Mouse (Mus musculus) frontal cortex, adult (tissue): Measurements from ENCODE around the gene Irs2.
A peak's percentile ranks its signal among the peaks of the same experiment; 100 is the strongest.

Experiments
- ATAC-seq: cut with Nextera tagmentation; 2 replicates; pipeline ENCODE4 v1.9.2; 2017; ENCODE audit warnings: mild to moderate bottlenecking, moderate library complexity, mixed read lengths; ENCODE audit not compliant: low TSS enrichment

The Irs2 gene

DNA sequence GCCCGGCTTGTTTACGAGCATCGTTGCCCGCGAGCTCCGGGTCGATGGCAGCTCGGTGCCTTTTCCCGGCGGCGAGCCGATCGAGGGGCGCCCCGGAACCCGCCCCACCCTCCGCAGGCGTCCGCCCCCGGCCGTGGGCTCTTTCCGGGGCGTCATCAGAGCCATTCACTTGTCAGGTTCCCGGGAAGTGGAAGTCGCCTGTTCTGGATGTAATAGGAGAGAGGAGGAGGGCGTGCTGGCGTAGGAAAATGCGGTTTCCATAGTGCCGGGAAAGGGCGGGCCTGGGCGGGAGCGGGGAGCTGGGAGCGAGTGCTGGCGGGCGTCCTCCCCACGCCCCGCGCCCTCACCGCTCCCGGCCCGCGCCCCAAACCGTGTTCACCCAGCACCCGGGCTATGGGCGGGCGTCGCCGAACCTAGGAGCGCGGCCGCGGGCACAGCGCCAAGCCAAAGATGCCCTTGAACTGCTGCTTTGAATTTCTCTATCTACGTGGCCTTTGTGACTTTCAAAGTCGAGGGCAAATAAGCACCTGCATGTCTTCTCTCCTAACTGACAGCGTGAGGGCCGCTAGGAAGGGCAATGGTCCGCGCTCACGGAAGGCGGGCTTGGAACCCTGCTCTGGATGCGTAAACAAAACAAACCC, 1.3 kb upstream of the Irs2 start:
- ATAC-seq = peak; percentile 55

DNA sequence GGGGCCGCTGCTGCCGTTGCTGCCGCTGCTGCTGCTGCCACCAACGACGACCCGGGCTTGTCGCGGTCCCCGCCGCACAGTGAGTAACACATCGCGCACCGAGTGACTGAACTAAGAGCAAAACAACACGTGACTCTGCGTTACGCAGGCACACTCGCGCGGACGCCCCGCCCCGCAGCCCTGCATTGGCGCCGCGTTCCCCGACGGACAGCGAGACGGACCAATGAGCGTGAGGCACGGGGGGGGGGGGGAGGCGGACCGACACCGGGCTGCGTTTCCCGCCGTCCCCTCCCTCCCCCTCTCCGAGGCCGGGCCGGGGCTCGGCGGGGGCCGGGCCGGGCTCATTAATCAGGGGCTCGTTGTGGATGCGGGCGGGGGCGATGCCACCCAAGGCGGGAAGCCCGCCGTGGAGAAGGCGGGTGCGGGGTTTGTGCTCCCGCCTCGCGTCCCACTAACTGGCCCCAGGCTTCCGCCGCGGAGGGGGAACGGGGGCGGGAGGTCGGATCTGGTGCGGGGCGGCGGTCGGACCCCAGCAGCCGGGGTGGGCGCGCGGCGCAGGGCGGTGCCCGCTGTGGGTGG, 673 bp upstream of the Irs2 start:
- ATAC-seq = peak; percentile 71

DNA sequence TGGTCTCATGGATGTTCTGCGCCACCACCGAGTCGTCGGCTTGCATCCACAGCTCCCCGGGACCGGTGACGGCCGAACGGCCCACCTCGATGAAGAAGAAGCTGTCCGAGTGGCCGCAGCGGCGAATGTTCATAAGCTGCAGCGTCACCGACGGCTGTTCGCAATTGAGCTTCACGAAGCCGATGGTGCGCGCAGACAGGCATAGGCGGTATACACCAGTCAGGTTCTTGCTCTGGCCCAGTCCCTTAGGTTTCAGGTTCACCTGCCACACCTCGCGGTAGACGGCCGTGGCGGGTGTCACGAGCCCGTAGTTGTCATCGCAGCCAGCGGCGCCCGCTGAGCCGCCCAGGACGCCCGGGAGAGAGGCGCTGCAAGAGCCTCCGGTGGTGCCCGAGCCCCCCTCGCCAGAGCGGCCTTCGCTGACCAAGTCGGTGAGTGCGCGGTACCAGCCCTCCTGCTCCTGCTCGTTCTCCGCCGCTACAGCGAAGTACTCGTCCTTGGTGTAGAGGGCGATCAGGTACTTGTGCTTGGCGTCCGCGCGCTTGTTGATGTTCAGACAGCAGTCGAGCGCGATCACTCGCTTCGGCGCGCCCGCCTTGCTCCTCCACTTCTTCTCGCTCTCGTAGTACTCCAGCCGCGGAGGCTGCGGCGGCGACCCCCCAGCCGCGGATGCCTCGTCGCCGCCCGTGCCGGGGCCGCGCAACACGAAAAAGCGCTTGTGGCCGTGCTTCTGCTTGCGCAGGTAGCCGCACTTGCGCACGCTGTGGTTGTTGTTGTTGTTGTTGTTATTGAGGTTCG, 478 bp downstream of the Irs2 start:
- ATAC-seq = 0 out of 2 replicates have a peak, but pooled peaks have one; percentile 2

DNA sequence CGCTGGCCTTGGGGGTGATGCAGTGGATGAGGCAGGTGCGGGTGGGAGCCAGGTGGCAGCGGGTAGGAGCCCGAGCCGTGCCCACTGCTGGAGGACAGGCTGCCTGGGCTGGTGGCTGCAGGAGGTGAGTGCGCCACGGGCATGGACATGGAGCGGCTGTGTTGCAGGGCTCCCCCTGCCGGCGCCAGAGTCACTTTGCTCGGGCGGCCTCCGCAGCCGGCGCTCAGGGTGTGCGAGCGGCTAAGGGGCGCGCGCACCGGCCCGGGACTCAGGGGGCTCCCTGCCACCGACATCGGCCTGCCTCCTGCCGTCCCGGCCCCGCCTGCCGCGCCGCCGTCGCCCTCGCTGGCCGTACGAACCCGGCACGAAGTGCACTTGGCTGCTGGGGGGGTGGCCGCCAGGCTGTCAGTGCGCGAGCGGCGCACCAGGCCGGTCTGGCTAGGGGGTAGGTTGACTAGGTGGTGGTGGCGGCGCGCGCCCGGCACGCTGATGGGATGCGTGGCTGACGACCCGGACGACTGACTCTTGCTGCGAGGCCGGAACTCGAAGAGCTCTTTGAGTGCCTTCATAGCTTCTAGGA, 1.2 kb downstream of the Irs2 start:
- peak; percentile 56 for ATAC-seq

DNA sequence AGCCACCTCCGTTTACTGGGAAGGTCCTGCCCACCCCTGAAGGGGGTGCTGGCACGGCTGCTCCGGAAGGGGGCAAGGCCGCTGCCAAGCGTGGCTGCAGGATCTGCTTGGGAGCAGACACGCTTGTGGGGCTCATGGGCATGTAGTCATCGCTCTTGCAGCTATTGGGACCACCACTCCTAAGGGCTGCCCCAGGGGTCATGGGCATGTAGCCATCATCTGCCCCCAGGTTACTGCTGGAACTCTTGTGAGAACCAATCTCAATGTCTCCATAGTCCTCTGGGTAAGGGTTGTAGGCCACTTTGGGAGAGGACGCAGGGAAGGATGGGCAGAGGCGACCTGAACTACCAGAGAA, 2.0 kb downstream of the Irs2 start:
- ATAC-seq = no peak

DNA sequence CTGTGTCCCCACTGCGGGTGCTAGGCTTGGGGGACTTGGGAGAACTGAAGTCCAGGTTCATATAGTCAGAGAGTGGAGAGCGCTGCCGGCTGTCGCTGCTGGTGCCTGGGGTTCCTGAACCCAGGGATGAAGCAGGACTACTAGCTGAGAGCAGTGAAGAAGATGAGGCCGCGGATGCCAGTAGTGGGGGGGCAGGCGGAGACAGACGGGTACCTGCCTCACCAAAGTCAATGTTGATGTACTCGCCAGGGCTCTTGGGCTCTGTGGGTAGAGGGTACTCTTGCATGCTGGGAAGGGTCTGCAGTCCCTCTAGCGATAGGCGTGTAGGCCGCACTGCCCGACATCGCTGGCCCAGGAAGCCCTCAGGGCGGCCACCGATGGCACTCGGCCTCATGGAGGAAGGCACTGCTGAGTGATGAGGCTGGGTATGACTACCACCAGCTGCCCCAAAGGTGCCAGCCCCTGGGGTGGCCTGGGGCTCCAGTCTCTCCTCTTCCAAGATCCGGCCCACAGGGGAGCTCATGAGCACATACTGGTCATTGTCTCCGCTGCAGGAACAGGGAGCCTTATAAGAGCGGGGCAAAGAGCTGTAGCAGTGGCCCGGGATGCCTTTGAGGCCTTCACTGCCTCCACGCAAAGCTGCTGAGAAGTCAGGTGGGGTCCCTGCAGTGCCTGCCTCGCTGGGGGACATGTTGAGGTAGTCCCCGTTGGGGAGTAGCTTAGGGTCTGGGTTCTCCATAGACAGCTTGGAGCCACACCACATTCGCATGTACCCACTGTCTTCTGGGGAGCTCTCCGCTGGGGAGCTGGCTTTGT, 2.6 kb downstream of the Irs2 start:
- no peak for ATAC-seq

DNA sequence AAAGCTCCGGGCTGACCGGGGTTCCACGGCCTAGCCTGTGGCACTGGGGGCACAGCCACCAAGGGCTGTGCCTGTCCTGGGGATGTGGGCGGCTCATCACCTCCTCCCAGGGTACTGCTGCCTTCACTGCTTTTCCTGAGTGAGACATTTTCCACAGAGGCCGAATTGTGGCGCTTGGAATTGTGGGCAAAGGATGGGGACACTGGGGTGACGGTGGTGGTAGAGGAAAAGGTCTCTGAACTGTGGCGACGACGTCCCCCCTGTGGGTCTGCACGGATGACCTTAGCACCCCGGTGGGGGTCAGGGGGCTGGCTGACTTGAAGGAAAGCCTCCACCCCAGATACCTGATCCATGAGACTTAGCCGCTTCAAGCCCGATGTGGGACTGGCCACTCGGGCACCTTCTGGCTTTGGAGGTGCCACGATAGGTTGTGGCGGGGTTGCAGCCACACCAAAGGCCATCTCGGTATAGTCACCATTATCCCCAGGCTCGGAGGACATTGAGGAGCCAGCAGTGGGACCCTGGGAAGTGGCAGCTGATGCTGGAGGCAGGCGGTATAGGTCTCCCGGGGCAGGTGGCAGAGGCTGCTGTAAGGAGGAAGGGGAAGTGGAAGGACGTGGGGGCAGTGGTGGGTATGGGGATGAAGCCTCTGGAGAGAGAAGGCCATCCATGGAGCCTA, 3.3 kb downstream of the Irs2 start:
- no peak for ATAC-seq

DNA sequence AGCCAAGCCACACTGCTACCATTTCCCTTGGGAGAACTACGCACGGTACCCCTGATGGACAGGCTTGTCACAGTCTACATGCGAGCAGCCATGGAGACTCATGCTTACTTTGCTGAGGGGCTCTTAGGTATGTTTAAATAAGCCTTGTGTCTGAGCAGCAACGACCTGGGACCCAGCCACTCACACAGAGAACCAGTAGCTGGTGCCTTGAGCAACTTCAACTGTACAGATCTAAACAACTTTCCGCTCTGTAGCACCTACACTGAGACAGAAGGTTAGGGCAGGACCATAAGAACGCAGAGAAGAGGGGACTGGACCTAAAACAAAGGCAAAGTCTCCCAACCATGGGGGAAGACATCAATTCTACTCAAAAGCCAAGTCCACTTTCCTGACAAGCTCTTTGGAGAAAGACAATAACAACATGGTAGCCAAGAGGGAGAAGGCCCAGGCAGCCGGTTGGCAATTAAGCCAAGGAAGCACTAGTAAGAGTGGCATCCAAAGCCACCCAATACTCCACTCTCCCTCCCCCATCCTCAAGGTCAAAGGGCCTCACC, 4.3 kb downstream of the Irs2 start:
- no peak for ATAC-seq

DNA sequence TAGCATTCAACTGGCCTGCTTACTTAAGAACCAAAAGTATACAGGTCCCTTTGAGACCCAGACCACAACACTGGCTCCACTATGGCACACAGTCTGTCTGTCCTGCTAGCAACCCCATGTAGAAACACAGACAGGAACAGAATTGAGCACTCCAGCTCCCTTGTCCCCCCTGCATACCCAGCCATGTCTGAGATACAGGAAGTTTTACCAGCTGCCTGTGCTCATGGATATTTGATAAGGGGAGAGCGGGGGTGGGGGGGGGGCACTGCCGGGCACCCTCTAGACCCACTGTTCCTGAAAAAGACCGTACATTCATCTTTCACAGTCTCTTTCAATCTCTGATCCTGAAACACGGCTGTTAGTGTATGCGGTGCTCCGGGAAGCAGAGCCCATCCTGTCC, 5.0 kb downstream of the Irs2 start:
- ATAC-seq = no peak

DNA sequence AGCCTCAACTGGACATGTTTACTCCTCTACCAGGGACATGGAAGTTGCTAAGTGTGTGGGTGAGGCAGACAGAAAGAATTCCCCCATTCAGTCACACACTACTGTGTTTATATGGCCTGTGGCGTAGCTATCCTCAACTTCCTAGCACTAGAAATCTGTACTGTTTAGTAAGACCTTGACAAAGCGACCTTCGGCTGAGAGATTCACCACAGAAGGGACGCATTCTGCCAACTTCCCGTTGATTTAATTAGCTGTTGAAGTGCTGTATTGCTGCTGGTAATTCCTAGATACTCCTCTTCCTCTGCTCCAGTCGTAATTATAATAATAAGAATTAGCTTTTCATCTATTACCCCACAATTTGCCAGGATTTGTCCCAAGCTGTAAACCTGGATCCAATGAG, 5.4 kb downstream of the Irs2 start:
- no peak for ATAC-seq

DNA sequence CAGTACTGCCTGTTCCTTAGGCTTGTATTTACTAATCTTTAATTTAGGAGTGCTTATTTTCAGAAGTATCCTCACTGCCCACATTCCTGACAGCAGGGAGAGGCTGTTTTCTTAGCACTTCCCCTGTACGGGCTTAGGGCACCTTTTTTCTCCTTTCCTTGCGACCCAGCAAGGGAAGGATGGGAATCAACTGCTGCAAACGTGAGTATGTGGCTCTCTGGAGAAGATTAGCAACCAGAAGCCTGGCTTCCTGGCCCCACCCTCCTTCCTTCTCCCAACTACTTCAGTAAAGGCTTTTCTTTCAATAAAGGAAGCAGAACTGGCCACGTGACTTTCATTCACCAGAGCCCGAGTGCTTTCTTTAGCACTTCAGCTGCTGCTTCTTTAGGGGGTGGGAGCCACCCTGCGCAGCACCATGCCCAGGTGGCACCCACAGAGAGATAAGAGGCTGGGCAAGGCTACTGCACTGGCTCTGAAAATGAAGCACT, 7.2 kb downstream of the Irs2 start:
- ATAC-seq = peak; percentile 44

DNA sequence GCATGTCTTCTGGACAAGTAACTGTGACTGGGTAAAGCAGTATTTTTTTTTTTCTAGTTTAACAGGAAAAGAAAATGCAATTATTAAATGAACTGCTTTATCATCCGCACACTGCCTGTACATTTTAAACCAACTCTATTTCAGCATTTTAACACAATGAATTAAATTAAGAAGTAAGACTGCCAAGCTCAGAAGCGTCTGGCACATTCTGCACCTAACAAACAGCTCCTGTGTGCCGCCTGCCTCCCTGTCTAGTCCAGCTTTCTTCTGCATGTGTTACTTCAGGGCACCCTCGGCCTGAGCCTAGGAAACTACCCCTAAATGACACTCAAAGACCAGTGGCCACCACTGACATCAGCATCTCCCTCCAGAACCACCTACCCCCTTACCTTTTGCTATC, 8.7 kb downstream of the Irs2 start:
- ATAC-seq = peak; percentile 30; the same call in 1 of the 2 replicates

DNA sequence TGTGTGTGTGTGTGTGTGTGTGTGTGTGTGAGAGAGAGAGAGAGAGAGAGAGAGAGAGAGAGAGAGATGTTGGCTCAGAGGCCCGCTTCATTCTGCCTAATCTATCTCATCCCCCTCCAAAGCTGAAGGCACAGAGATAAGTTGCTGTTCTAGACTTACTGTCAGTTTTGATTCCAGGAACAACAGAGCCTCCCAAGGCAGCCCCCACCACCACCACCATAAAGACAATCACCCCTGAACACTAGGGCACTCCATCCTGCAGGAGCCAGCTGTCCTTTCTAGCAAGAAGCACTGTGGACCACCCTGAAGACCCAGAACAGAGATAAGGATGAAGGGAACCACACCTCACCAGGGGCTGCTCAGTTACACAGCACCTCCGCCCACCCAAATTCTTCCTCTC, 12.0 kb downstream of the Irs2 start:
- ATAC-seq = no peak

DNA sequence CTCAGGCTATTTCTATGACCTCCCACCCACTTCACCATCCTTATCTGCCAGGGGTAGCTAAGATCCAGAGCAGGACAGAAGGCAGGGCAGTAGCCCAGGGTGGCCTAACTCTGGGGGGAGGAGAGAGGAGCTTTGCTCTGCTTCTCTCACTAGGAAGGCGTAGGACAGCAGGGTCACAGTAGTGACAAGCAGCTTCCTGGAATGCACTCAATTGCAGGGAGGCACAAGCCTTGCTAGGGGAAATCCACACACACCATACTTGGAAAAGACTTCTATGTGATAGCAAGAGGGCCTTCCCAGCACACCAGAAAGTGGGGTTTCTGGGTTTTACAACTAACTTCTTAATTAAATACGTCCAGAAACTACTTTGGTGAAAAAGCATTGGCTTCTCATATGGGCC, 12.5 kb downstream of the Irs2 start:
- no peak for ATAC-seq

DNA sequence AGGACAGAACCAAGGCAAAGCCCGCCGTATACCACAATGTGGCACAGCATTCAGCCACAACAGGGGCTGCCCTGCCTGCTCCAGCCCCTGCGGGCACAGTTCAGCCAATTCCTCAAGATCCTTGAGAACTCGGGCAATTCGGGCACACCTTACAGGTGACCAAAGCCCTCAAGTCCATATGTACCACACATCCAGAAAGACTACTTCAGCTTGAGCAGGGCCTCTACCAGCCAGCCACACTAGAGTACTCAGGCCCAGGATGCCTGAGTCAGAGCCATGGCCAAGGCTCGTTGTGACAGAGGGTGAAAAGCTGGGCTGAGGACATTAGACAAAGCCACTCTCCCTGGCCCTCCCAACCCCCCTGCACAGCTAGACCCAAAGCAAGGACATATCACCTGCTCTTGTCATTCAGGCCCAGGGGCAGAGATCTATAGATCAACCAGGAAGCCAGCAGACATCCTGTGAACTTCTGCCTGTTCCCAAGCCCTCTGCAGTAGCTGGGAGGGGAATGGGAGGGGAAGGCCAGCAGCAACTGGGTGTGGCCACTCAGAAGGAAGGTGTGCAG, 13.8 kb downstream of the Irs2 start:
- no peak for ATAC-seq

DNA sequence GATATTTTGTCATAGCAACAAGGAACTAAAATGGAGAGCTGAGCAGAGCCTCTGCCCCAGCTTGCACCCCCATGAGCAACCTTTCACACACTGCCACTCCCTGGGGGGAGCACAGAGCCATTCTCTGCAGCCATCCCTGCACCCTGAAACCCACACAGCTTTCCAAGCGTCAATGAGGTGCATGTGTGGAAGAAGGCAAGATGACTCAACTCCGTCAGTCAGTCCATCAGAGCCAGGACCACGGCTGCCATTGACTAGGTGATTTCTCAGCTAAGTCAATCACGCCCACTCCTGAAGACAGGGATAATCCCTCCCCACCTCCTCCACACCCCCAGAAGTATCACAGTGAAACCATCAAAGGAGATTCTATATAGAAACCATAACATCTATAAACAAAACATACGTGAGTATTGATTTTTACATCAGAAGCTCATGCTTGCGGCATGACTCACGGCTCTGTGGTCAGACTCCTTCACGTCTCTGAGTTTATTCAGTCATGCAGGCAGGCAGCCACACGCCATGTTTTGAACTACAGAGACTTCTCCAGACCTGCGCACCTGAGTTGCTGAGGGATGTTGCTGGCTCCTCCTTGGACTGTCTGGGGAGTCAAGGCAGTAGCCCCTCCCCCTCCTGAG, 14.6 kb downstream of the Irs2 start:
- no peak for ATAC-seq

DNA sequence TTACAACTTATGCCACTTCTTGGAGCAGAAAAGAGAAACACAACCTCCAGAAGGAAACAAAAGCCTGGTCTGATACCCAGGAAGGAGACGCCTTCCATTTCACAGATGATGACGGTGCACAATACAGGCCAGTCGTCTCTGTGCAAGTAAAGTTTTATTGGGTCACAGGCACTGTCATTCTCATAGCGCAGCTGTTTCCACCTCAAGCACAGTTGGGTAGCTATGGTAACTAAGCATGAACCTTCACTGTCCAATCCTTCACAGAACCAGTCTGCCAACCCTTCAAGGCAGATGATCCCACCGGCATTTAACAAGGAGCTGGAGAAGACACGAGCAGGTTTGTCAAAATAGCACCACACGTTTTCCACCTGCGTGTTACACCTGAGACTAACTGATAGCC, 16.2 kb downstream of the Irs2 start:
- ATAC-seq = peak; percentile 32; the same call in 1 of the 2 replicates

DNA sequence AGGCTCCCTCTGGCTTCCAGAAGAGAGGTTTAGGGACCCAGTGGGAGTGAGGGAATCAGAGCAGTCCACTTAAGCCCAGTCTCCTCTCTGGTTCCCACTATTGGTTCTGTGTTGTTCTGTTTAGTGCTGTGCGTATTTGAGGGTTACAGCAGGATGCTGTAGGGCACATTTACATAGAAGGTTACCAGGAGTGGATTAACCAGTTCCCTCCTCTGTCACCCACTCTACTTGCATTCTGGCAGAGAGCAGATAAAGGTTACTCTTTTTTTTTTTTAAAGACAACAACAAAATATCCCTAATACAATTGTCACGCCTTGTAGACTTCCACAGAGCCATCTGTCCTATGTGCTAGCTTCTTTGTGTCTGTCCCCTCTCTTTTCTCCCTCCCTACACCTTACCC, 16.9 kb downstream of the Irs2 start:
- no peak; the same call in 1 of the 2 replicates for ATAC-seq

DNA sequence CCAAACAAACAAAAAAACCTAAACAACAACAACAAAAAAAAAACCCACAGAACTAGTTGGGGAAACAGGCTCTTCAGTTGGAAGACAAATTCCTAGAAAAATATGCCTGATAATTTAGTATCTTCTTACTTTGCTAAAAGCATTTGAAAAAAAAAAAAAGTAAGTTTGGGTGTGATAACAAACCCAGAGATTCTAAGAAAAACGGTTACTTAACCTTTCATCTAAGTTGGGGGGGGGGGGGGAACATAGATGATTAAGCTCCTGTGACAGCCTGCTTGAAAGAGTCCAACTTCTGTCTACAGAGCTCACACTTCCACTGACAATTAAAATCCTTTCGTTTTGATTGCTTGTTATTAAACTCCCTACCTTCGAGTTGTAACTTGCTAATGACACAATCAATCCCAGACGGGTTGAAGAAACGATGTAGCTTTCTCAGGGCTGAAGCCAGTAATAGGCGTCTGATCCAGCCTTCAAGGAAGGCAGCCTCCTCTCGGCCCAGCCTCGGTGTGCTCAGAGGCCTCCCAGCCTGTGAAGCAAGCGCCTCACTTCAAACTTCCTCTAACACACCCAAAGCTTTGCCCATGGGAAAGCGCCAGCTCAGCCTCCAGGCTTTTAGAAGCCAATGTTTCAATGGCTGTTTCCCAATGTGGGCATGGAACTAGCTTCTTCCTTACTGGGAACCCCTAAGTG, 17.7 kb downstream of the Irs2 start:
- peak; percentile 53 for ATAC-seq
